Mouse (Mus musculus) right cerebral cortex, postnatal 10 days (tissue): ENCODE measurements around the gene BC107364.
"Not testable (repeated sequence)": the region's sequence is repeated elsewhere in the genome, so short reads cannot be mapped to it uniquely, and the experiment has no call there.

ENCODE experiments used
- DNase-seq, 2 experiments: peaks; one replicate each; pipeline ENCODE4 v3.0.0; 2021; ENCODE audit warnings: low spot score in 2 of 2

Gene BC107364

GRCm38 (mm10) chr3:96414126-96414950 lies 37.8 kb downstream of the BC107364 start:
- peak; percentile 87 to 90 for DNase-seq

- DNase-seq = no peak
These were observed 38.5 kb downstream of the BC107364 start for GRCm38 (mm10) chr3:96413581-96414125.

GRCm38 (mm10) chr3:96411821-96412220 lies 40.3 kb downstream of the BC107364 start:
- DNase-seq = no peak

- no peak for DNase-seq
These were observed 41.1 kb downstream of the BC107364 start for GRCm38 (mm10) chr3:96410966-96411365.

GRCm38 (mm10) chr3:96409701-96410246 lies 42.3 kb downstream of the BC107364 start:
- peak; percentile 27 to 37 for DNase-seq

- not testable (repeated sequence) for DNase-seq
These were observed 44.0 kb downstream of the BC107364 start for GRCm38 (mm10) chr3:96408111-96408510.

GRCm38 (mm10) chr3:96405541-96406503 lies 46.3 kb downstream of the BC107364 start:
- no peak for DNase-seq

GRCm38 (mm10) chr3:96405004-96405403 lies 47.1 kb downstream of the BC107364 start:
- DNase-seq = no peak

- no peak for DNase-seq
These were observed 47.7 kb downstream of the BC107364 start for GRCm38 (mm10) chr3:96404450-96404849.

- DNase-seq = no peak
These were observed 49.1 kb downstream of the BC107364 start for GRCm38 (mm10) chr3:96403016-96403415.

GRCm38 (mm10) chr3:96401832-96402501 lies 50.1 kb downstream of the BC107364 start:
- DNase-seq = peak; percentile 42 to 59

- no peak for DNase-seq
These were observed 50.7 kb downstream of the BC107364 start for GRCm38 (mm10) chr3:96401474-96401831.

- no peak for DNase-seq
These were observed 53.2 kb downstream of the BC107364 start for GRCm38 (mm10) chr3:96398911-96399310.

GRCm38 (mm10) chr3:96396857-96397256 lies 55.2 kb downstream of the BC107364 start:
- no peak for DNase-seq

- not testable (repeated sequence) for DNase-seq
These were observed 64.9 kb downstream of the BC107364 start for GRCm38 (mm10) chr3:96387202-96387601.
